Mouse (Mus musculus) frontal cortex, adult 2 months (tissue): ENCODE results near the gene Tmprss7. TPM values are rescaled to one million over a fixed set of nuclear protein-coding genes. Genes with fewer than 3 reads are reported as not detected.

Experiments
- DNase-seq, 2 experiments: peaks; one replicate each; pipeline ENCODE4 v3.0.0; 2022; ENCODE audit warnings: low spot score in 1 of 2; ENCODE audit errors: extremely low spot score in 1 of 2
- polyA plus RNA-seq: library from polyadenylated mRNA; depleted of rRNA; stranded (reverse); fragments of >200 nt; gene quantifications from 2 replicates; pipeline ENCODE4 v1.2.3, GENCODE M21; 2012

The Tmprss7 gene
- polyA plus RNA-seq, 1 experiment: 2.8 TPM

GRCm38 (mm10) chr16:45690178-45690577, 3.3 kb downstream of the Tmprss7 start:
- peak in 1 of 2 experiments; percentile 78 for DNase-seq

- DNase-seq: no peak
These were observed 6.6 kb downstream of the Tmprss7 start for GRCm38 (mm10) chr16:45686833-45687232.

DNA sequence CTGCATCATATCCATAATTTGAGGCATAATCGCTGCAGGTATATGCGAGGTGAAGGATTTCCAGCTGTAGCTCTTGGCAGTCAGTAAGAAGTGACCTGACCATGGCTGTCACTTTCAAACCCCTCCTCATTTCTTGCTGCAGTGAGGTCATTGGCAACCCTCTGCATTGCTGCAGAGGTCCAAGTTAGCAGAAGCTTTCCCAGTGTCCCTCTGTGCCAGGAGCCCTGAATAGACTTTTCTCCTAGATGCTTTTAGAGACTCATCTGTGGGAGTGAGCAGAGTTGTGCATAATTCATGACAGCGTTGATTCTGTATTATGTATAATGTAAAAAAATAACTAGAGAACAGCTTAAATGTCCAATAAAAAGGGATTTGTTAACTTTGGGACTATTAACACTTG, 8.2 kb downstream of the Tmprss7 start:
- peak in 1 of 2 experiments; percentile 69 for DNase-seq

- peak in 1 of 2 experiments; percentile 86 for DNase-seq
These were observed 8.6 kb downstream of the Tmprss7 start for GRCm38 (mm10) chr16:45684815-45685214.

DNA sequence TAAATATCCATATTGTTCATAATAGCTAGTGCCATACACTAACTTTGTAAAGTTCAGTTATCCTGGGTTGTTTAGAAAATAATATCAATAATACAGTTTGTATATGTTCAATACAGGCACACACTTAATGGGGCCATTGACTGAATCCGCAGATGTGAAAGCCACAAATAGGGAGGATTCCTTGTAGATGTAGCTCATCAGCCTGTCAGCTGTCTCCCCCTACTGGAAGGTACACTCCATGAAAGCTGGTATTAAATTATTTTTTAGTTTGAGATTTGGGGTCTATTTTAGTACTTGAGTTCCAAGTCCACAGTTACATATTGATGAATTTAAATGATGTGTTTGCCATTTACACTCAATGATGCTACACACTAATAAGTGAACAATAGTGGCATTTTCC, 17.0 kb downstream of the Tmprss7 start:
- DNase-seq: peak in 1 of 2 experiments; percentile 51

GRCm38 (mm10) chr16:45670005-45670404, 23.5 kb downstream of the Tmprss7 start:
- DNase-seq: peak in 1 of 2 experiments; percentile 39

GRCm38 (mm10) chr16:45668178-45668577, 25.3 kb downstream of the Tmprss7 start:
- DNase-seq: no peak

DNA sequence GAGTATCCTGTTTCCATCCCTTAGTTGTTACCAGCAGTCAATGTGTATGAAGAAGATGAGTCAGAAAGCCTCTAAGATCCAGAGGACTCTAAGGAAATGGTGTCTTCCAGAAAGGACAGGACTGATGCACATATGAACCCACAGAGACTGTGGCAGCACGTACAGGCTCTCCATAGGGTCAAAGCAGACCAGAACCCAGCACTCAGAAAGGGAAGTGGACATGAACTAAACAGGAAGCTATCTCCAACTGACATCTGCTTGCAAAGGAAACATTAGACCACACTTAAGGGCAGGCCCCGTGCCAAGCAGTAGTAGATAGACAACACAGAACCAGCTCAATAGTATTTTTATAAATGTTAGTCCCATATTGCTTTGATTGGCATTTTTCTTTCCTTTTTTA, 27.3 kb downstream of the Tmprss7 start:
- no peak for DNase-seq

DNA sequence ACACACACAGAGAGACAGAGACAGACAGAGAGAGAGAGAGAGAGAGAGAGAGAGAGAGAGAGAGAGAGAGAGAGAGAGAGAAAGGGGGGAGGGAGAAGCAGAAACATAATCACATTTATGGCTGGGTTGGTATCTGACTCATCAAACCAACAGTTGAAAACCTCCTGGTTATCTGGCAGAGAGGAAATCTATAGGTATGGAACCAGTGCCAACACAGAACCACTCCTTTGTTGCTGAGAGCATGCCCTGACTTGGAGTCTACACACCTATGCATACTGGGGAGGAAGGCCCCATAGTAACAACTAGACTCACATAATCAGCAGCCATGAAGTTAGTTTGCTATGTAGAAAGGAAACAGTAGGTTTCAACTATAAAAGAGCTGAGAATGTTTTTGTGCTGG, 31.1 kb downstream of the Tmprss7 start:
- no peak for DNase-seq

DNA sequence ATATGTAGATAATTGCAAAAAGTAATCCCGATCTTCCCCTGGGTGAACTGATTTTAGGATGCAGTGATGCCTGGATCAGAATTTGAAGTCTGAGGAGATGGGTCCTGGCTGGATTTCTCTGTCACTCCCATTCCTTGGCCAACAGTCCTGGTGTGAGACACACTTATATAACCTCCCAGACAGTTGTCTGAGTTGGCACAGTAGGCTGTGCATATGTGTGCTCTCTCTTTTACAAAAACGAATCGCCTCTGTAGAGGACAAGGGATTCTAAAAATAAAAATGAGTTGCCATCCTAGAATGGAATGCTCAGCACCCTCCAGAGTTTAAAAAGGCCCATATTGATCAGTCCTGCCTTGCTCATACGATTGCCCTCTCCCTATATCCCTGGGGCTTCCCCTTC, 33.9 kb downstream of the Tmprss7 start:
- DNase-seq: peak; percentile 41 to 62

DNA sequence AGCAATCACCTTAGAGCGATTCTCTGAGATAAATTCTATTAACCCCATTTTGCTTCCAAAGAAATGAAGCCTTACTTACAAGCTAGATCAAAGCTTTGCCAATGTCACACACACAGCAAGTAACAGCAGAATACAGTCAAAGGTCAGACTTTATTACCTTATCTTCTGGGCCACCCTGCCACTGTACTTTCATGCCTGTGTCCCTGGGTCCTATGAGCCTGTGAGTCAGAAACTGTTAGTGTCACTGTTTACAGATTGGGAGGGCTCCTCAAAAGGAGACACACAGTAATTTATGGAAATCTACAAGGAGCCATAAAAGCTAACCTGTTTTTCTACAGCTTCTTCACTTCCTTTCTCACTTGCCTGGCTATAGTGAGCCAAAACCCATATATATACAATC, 35.2 kb downstream of the Tmprss7 start:
- DNase-seq: no peak

DNA sequence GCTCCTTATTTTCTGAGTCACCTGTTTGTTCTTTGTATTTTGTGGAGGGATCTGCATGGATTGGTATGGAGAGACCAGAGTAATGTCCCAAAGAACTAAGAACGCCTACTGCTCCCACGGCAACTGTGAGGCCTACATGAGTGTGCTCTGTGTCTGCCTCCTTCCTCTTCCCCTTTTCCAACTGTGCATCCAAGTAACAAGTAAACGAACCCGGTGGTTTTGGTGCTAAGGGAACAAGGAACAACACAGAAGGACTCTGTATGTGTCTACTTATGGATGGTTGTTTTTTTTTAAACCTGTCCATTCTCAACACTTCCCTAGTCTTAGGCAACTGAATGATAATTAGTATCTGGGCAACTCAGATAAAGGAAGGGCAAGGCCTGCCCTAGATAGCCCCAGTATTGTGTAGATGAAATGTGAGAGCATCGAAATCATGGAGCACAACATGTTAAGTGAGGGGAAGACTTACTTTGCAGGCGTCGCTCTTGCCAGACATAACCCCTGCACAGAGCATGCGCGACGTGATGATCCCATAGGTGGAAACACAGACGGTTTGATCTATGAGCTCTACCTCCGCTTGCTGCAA, 35.8 kb downstream of the Tmprss7 start:
- DNase-seq: no peak

DNA sequence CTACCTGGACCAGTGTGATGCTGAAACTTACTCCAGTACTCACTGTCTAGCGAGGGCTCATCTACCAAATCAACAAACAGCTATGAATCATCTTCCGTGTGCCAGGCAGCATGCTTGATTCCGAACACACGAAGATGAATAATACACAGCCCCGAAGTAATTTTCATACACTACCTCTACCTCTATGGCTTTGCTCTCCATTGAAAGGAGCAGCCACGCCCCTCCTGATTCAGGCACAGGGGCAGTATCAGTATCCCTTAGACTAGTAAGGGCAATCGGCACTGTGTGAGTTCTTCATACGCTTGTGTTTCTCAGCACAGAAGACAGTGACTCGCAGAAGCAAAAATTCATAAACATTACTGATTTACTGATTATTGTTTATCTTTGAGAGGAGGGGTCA, 39.0 kb downstream of the Tmprss7 start:
- DNase-seq: no peak

DNA sequence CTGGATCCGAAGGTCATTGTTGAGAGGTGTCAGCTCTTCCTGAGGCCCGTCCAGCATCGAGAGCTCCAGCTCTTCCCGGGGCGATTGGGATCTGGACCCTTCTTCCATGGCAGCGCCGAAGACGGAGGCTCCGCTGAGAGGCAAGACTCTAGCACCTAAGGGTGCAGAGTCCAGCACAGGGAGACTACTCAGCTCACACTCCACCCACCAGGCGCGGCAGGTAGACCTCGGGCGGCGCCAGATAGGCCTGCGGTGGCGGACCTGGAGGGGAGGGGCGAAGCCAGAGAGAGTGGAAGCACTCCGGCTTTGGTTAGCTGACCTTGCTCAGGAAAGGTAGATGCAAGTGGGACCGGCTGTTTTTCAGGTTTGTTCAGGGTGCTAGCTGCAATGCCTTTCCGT, 39.5 kb downstream of the Tmprss7 start, which contains the start of gene BC016579:
BC016579 (minus strand) TSS at position 135 of the 399 bp plus-strand sequence.
- DNase-seq: no peak

GRCm38 (mm10) chr16:45653009-45653933, 40.2 kb downstream of the Tmprss7 start:
- no peak for DNase-seq

DNA sequence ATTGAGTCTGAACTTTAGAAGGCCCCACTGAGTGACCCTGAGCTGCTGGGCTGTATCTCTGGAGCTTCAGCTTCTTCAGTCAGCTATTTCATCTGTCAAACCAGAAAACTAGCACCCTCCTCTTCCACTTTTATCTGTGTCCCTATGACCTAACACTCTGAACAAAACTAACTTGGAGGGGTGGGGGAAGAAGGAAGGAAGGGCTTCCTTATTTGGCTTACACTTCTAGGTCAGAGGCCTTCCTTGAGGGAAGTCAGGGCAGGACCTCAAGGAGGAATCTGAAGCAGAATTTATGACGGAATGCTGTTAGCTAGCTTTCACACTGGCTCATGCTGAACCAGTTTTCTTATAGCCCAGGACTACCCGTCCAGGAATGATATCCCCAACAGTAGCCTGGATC, 42.0 kb downstream of the Tmprss7 start:
- no peak for DNase-seq

- no peak for DNase-seq
These were observed 49.1 kb downstream of the Tmprss7 start for GRCm38 (mm10) chr16:45644380-45644779.

DNA sequence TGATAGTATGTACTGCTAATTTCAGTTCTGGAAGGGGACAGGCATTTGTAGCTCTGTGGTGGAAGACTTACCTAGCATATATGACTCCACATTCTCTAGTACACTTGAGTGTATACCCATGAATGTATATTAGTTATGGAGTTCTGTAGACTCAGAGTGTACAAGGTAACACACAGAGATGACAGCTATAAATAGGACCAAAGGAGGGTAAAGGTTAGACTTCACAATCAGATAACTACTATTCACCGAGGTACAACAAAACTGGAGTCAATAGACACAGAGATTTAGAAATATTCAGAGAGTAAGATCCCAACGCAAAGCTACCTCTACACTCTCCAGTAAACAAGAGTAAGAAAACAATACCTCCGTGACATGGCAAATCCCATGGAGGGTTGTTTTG, 49.5 kb downstream of the Tmprss7 start:
- no peak for DNase-seq

GRCm38 (mm10) chr16:45641301-45641700, 52.2 kb downstream of the Tmprss7 start:
- DNase-seq: no peak

DNA sequence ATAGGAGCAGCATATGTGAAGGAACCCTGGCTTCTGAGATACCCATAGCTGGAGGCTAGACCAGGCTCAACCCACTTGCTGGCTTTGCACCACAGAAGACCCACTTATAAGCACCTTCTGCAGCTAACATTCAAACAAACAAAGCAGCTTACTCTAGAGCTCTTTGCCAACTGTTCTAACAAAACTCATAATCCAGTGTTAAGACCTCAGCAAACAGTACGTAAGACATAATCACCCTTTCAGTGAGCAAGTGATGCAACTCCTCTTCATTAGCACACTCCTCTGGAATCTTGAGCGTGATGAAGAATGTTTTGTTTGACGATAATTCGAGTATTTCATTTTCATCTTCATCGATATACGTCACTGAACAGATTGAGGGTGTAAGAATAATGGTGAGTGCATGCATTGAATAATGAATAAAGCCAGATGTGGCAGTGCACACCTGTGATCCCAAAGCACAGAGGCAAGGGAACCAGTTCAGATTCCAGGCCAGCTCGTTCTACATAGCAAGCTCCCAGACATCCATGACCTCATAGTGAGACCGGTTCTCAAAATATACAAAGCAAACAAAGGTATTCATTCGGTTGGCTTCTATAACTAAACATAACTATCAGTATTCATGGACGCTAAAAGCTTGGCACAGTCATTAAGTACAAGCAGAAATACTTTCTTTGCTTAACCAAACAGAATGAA, 53.2 kb downstream of the Tmprss7 start:
- no peak for DNase-seq

- no peak for DNase-seq
These were observed 57.6 kb downstream of the Tmprss7 start for GRCm38 (mm10) chr16:45635826-45636225.
